Mouse (Mus musculus): ENCODE data around the gene Krt8. TPM values are rescaled to one million over a fixed set of nuclear protein-coding genes. Genes with fewer than 3 reads are reported as not detected.

Krt8 gene
- polyA plus RNA-seq, 1 experiment from 2014 or later = 3.9 TPM

GRCm38 (mm10) chr15:101966808-101967207 lies 37.5 kb downstream of the Krt8 start:
- 88% methylated on average over 8 of the region's 8 CpGs for WGBS

GRCm38 (mm10) chr15:101958891-101959290 lies 45.4 kb downstream of the Krt8 start:
- WGBS = 75% methylated on average over 3 of the region's 3 CpGs
- no peak for ATAC-seq (replicated peaks)

More at GRCm38 (mm10) chr15:101966808-101967207, 37.5 kb downstream of the Krt8 start:
- ATAC-seq (replicated peaks) = no peak
- no peak overlapping the region for H3K4me2 ChIP-seq (replicated peaks)
- H3K36me3 ChIP-seq = no peaks in the 10 kb centered on the region
- no peak overlapping the region for H3K4me3 ChIP-seq
- no peak overlapping the region for H3K9ac ChIP-seq (replicated peaks)
- H3K27ac ChIP-seq (replicated peaks) = no peak overlapping the region
- H3K4me1 ChIP-seq = no peaks in the 10 kb centered on the region
- H3K9me3 ChIP-seq = no peaks in the 10 kb centered on the region
- no peaks in the 10 kb centered on the region for H3K27me3 ChIP-seq

DNA sequence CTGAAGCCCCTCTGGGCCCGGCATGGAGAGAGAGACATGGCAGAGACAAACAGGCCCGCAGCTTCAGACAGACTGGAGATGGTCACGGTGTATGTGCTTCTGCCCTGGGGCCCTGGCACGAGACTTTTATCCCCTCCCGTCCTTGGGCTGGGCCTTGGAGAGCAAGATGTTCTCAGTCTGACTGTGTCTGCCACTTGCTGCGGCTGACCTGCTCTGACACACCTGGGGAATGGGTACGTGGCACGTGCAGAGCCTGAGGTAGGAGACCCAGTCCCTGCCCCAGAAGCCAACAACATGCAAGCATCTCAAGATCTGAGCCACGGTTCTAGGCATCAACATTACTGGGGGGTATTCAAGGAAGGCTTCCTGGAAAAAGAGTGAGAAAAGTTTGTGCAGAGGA lies 50.1 kb downstream of the Krt8 start, which contains the start of gene Krt78:
TSS of gene Krt78 (minus strand) at position 101 of the 400 bp plus-strand sequence.
- Histone ChIP-seq H3K36me3 (no peaks in the 10 kb centered on the region), H3K27ac (replicated peaks) (no peak within 1 kb of the TSS), H3K9ac (replicated peaks) (no peak within 1 kb of the TSS), H3K4me3 (no peak within 1 kb of the TSS), H3K27me3 (no peaks in the 10 kb centered on the region), H3K4me1 (no peaks in the 10 kb centered on the region), H3K9me3 (no peaks in the 10 kb centered on the region), H3K4me2 (replicated peaks) (no peak within 1 kb of the TSS)
- WGBS = 88% methylated on average over 9 of the region's 9 CpGs
- no peak for ATAC-seq (replicated peaks)

More at GRCm38 (mm10) chr15:101958891-101959290, 45.4 kb downstream of the Krt8 start:
- Histone ChIP-seq H3K27me3 (no peaks in the 10 kb centered on the region), H3K4me1 (no peaks in the 10 kb centered on the region), H3K9me3 (no peaks in the 10 kb centered on the region), H3K4me2 (replicated peaks) (no peak overlapping the region), H3K4me3 (no peak overlapping the region), H3K36me3 (no peaks in the 10 kb centered on the region), H3K9ac (replicated peaks) (no peak overlapping the region), H3K27ac (replicated peaks) (no peak overlapping the region)

- H3K27me3 ChIP-seq = no peaks in the 10 kb centered on the region
- no peaks in the 10 kb centered on the region for H3K4me1 ChIP-seq
- no peak for ATAC-seq (replicated peaks)
- WGBS = 86% methylated on average over 7 of the region's 7 CpGs
- no peak overlapping the region for H3K27ac ChIP-seq (replicated peaks)
- H3K36me3 ChIP-seq = no peaks in the 10 kb centered on the region
- no peak overlapping the region for H3K4me3 ChIP-seq
- no peak overlapping the region for H3K4me2 ChIP-seq (replicated peaks)
- no peaks in the 10 kb centered on the region for H3K9me3 ChIP-seq
- H3K9ac ChIP-seq (replicated peaks) = no peak overlapping the region
Observed at GRCm38 (mm10) chr15:101952733-101953474, 51.4 kb downstream of the Krt8 start.

Other genes with a start within 250 kb of the Krt8 start
- not detected in 2 replicates for gene Krt72, start 218.0 kb downstream of the Krt8 start, polyA plus RNA-seq (2015; fragmentation: Nextera tagmentation; extraction: Ambion mirVana)
- gene Krt73, start 202.1 kb downstream of the Krt8 start, polyA plus RNA-seq (2015; fragmentation: Nextera tagmentation; extraction: Ambion mirVana) = 0.43 and 1.1 TPM in 2 replicates
- not detected in 2 replicates for gene Krt2, start 186.3 kb downstream of the Krt8 start, polyA plus RNA-seq (2015; fragmentation: Nextera tagmentation; extraction: Ambion mirVana)
- gene Krt1, start 153.7 kb downstream of the Krt8 start, polyA plus RNA-seq (2015; fragmentation: Nextera tagmentation; extraction: Ambion mirVana) = 8.4 and 8.6 TPM in 2 replicates
- gene Krt77, start 134.8 kb downstream of the Krt8 start, polyA plus RNA-seq (2015; fragmentation: Nextera tagmentation; extraction: Ambion mirVana) = 0.47 and 1.2 TPM in 2 replicates
- not detected in 2 replicates for gene Krt76, start 111.6 kb downstream of the Krt8 start, polyA plus RNA-seq (2015; fragmentation: Nextera tagmentation; extraction: Ambion mirVana)
- 0.08 TPM in 1 of 2 replicates, not detected in the other for gene Krt4, start 79.7 kb downstream of the Krt8 start, polyA plus RNA-seq (2015; fragmentation: Nextera tagmentation; extraction: Ambion mirVana)
- gene Krt79, start 64.2 kb downstream of the Krt8 start, polyA plus RNA-seq (2015; fragmentation: Nextera tagmentation; extraction: Ambion mirVana) = 0.10 and 0.23 TPM in 2 replicates
- gene Krt78, start 50.2 kb downstream of the Krt8 start, polyA plus RNA-seq (2015; fragmentation: Nextera tagmentation; extraction: Ambion mirVana) = not detected in 2 replicates
- 3.5 and 7.6 TPM in 2 replicates for gene Krt18, start 23.7 kb upstream of the Krt8 start, polyA plus RNA-seq (2015; fragmentation: Nextera tagmentation; extraction: Ambion mirVana)
- 98.9 and 99.5 TPM in 2 replicates for gene Eif4b, start 69.3 kb upstream of the Krt8 start, polyA plus RNA-seq (2015; fragmentation: Nextera tagmentation; extraction: Ambion mirVana)
- 4.9 and 6.9 TPM in 2 replicates for gene Tns2, start 95.9 kb upstream of the Krt8 start, polyA plus RNA-seq (2015; fragmentation: Nextera tagmentation; extraction: Ambion mirVana)
- gene Spryd3, start 131.8 kb upstream of the Krt8 start, polyA plus RNA-seq (2015; fragmentation: Nextera tagmentation; extraction: Ambion mirVana) = 38.2 and 42.9 TPM in 2 replicates
- 1.2 and 1.4 TPM in 2 replicates for gene Igfbp6, start 139.9 kb upstream of the Krt8 start, polyA plus RNA-seq (2015; fragmentation: Nextera tagmentation; extraction: Ambion mirVana)
- not detected in 2 replicates for gene Soat2, start 146.0 kb upstream of the Krt8 start, polyA plus RNA-seq (2015; fragmentation: Nextera tagmentation; extraction: Ambion mirVana)
- 90.6 and 94.0 TPM in 2 replicates for gene Zfp740, start 198.8 kb upstream of the Krt8 start, polyA plus RNA-seq (2015; fragmentation: Nextera tagmentation; extraction: Ambion mirVana)
- gene Csad, start 200.2 kb upstream of the Krt8 start, polyA plus RNA-seq (2015; fragmentation: Nextera tagmentation; extraction: Ambion mirVana) = 44.2 and 45.1 TPM in 2 replicates
- gene Itgb7, start 227.5 kb upstream of the Krt8 start, polyA plus RNA-seq (2015; fragmentation: Nextera tagmentation; extraction: Ambion mirVana) = 0.33 and 0.99 TPM in 2 replicates